Mouse (Mus musculus) stomach, embryonic 15.5 days (tissue): ENCODE measurements around the gene Ehd2. TPM values are rescaled to one million over a fixed set of nuclear protein-coding genes. Genes with fewer than 3 reads are reported as not detected.

Source experiments
- polyA plus RNA-seq: library from polyadenylated mRNA; unstranded; fragments of >200 nt; fragmentation: Nextera tagmentation; extraction: Ambion mirVana; gene quantifications from 2 replicates; pipeline ENCODE4 v1.2.1, GENCODE M21; 2015

The Ehd2 gene
- polyA plus RNA-seq, 1 experiment from 2014 or later: 49.6 TPM

Other genes with a start within 250 kb of the Ehd2 start
- not detected in 2 replicates for gene Obox5, start 217.4 kb downstream of the Ehd2 start, polyA plus RNA-seq
- gene Obox6, start 127.9 kb downstream of the Ehd2 start, polyA plus RNA-seq: not detected in 2 replicates
- not detected in 2 replicates for gene Crx, start 87.6 kb downstream of the Ehd2 start, polyA plus RNA-seq
- gene Crxos, start 85.0 kb downstream of the Ehd2 start, polyA plus RNA-seq: not detected in 2 replicates
- gene Selenow, start 45.2 kb downstream of the Ehd2 start, polyA plus RNA-seq: 686 and 711 TPM in 2 replicates
- gene Nop53, start 21.5 kb downstream of the Ehd2 start, polyA plus RNA-seq: 173 and 183 TPM in 2 replicates
- gene Bicra, start 80.4 kb upstream of the Ehd2 start, polyA plus RNA-seq: 5.8 and 7.2 TPM in 2 replicates
- gene Zfp541, start 94.2 kb upstream of the Ehd2 start, polyA plus RNA-seq: 0.04 and 0.10 TPM in 2 replicates
- 175 and 176 TPM in 2 replicates for gene Napa, start 130.9 kb upstream of the Ehd2 start, polyA plus RNA-seq
- gene Kptn, start 152.3 kb upstream of the Ehd2 start, polyA plus RNA-seq: 29.5 and 29.9 TPM in 2 replicates
- 0.30 and 0.35 TPM in 2 replicates for gene Slc8a2, start 162.3 kb upstream of the Ehd2 start, polyA plus RNA-seq
- 28.2 and 28.8 TPM in 2 replicates for gene Meis3, start 207.5 kb upstream of the Ehd2 start, polyA plus RNA-seq